Mouse (Mus musculus): ENCODE data around the gene Megf11.

- TF ChIP-seq CTCF (IDR thresholded peaks at IDR 0.05; ENCODE audit: low read depth, low read length): no peak
- TF ChIP-seq GATA1 (IDR thresholded peaks at IDR 0.05; ENCODE audit: borderline replicate concordance, low read length): no peak
Measured at GRCm38 (mm10) chr9:64552046-64552445, 166.6 kb downstream of the Megf11 start.

All from G1E (cell line).